Mouse (Mus musculus) megakaryocyte, embryonic 14.5 days (primary cell): ENCODE measurements around the gene Hdac6.

Experiments used
- FLI1 ChIP-seq: IDR thresholded peaks from 2 replicates; pipeline ENCODE4 v1.6.1; 2012; ENCODE audit warnings: low read length, inconsistent platforms, mixed read lengths
- GATA1 ChIP-seq: IDR thresholded peaks from 3 replicates; pipeline ENCODE4 v1.6.1; 2012; ENCODE audit warnings: mixed read lengths, low read length, inconsistent platforms, borderline replicate concordance

- TF ChIP-seq GATA1 (no peak), FLI1 (no peak)
Observed at GRCm38 (mm10) chrX:7947108-7947899, at the start of gene Hdac6.
